Mouse (Mus musculus) MEL (cell line): ENCODE measurements around the gene Foxn3. TPM values are rescaled to one million over a fixed set of nuclear protein-coding genes. Genes with fewer than 3 reads are reported as not detected.

Source experiments
- DNase-seq: peaks from one replicate; pipeline ENCODE4 v3.0.0; 2011; ENCODE audit warnings: low read depth, low spot score
- H3K27ac ChIP-seq: 2 replicates; pipeline ENCODE4 v1.5.1; 2012; ENCODE audit warnings: low read depth, mild to moderate bottlenecking, control low read depth, low read length, moderate library complexity; ENCODE audit not compliant: control insufficient read depth
- H3K27me3 ChIP-seq, 2 experiments: fragments of 150-350 bp in 1 of 2; sonication (generic) in 1 of 2; 2 replicates each; pipeline ENCODE4 v1.6.1; 2012; ENCODE audit warnings: low read length in 2 of 2, mild to moderate bottlenecking in 2 of 2, improper control_type of control experiment in 1 of 2, moderate library complexity in 1 of 2; ENCODE audit not compliant: insufficient read depth in 2 of 2, control insufficient read depth in 1 of 2
- H3K36me3 ChIP-seq, 2 experiments: 2 replicates each; pipeline ENCODE4 v1.6.1; 2012 to 2014; ENCODE audit warnings: low read length in 2 of 2, improper control_type of control experiment in 1 of 2, inconsistent platforms in 1 of 2, mild to moderate bottlenecking in 1 of 2; ENCODE audit not compliant: insufficient read depth in 2 of 2, control insufficient read depth in 1 of 2
- H3K4me1 ChIP-seq, 2 experiments: fragments of 150-350 bp in 1 of 2; sonication (generic) in 1 of 2; 2 replicates each; pipeline ENCODE4 v1.6.1; 2012; ENCODE audit warnings: low read length in 2 of 2, improper control_type of control experiment in 1 of 2, mild to moderate bottlenecking in 1 of 2; ENCODE audit not compliant: insufficient read depth in 2 of 2, control insufficient read depth in 1 of 2
- H3K4me3 ChIP-seq, 2 experiments: fragments of 150-350 bp in 1 of 2; sonication (generic) in 1 of 2; 2 replicates each; pipeline ENCODE4 v1.5.1; 2012; ENCODE audit warnings: low read depth in 2 of 2, low read length in 2 of 2, mild to moderate bottlenecking in 2 of 2, moderate library complexity in 2 of 2, control low read depth in 1 of 2, improper control_type of control experiment in 1 of 2; ENCODE audit not compliant: control insufficient read depth in 1 of 2, insufficient read depth in 1 of 2
- H3K79me2 ChIP-seq: 2 replicates; pipeline ENCODE4 v1.6.1; 2012; ENCODE audit warnings: mild to moderate bottlenecking, low read length, moderate library complexity; ENCODE audit not compliant: control insufficient read depth, poor library complexity, insufficient read depth
- H3K9ac ChIP-seq: 2 replicates; pipeline ENCODE4 v1.6.1; 2012; ENCODE audit warnings: low read depth, mild to moderate bottlenecking, control low read depth, low read length, moderate library complexity; ENCODE audit not compliant: control insufficient read depth, poor library complexity, severe bottlenecking
- H3K9me3 ChIP-seq: fragments of 150-350 bp; sonication (generic); replicated peaks from 2 replicates; pipeline ENCODE4 v1.6.1; 2012; ENCODE audit warnings: mild to moderate bottlenecking, low read length, improper control_type of control experiment, moderate library complexity; ENCODE audit not compliant: insufficient read depth
- BHLHE40 ChIP-seq: IDR thresholded peaks from 2 replicates; pipeline ENCODE4 v1.6.1; 2012; ENCODE audit warnings: low read depth, mild to moderate bottlenecking, inconsistent platforms, low read length, improper control_type of control experiment, borderline replicate concordance
- CHD1 ChIP-seq: IDR thresholded peaks from 2 replicates; pipeline ENCODE4 v1.6.1; 2012; ENCODE audit warnings: low read depth, mild to moderate bottlenecking, inconsistent platforms, low read length, improper control_type of control experiment
- CHD2 ChIP-seq: IDR thresholded peaks from 2 replicates; pipeline ENCODE4 v1.6.1; 2011; ENCODE audit warnings: low read length, improper control_type of control experiment
- CTCF ChIP-seq, 3 experiments: IDR thresholded peaks in 2 of 3; conservative IDR thresholded peaks in 1 of 3; 2 replicates each; pipeline ENCODE4 v1.5.1; 2011 to 2012; ENCODE audit warnings: low read length in 3 of 3, low read depth in 2 of 3, mild to moderate bottlenecking in 2 of 3, improper control_type of control experiment in 1 of 3, inconsistent platforms in 1 of 3, mixed read lengths in 1 of 3, moderate library complexity in 1 of 3; ENCODE audit not compliant: control insufficient read depth in 1 of 3, insufficient read depth in 1 of 3, poor library complexity in 1 of 3, severe bottlenecking in 1 of 3
- E2F4 ChIP-seq: IDR thresholded peaks from 2 replicates; pipeline ENCODE4 v1.6.1; 2011; ENCODE audit warnings: low read depth, low read length, improper control_type of control experiment, borderline replicate concordance
- EP300 ChIP-seq, 2 experiments: IDR thresholded peaks; 2 replicates each; pipeline ENCODE4 v1.6.1; 2011; ENCODE audit warnings: improper control_type of control experiment in 2 of 2, low read length in 2 of 2, low read depth in 1 of 2, mild to moderate bottlenecking in 1 of 2
- ETS1 ChIP-seq: IDR thresholded peaks from 2 replicates; pipeline ENCODE4 v1.6.1; 2012; ENCODE audit warnings: low read depth, mild to moderate bottlenecking, inconsistent platforms, low read length, improper control_type of control experiment, moderate library complexity
- GABPA ChIP-seq: IDR thresholded peaks from 2 replicates; pipeline ENCODE4 v1.6.1; 2012; ENCODE audit warnings: low read depth, mild to moderate bottlenecking, inconsistent platforms, low read length, improper control_type of control experiment, moderate library complexity
- GATA1 ChIP-seq: IDR thresholded peaks from 2 replicates; pipeline ENCODE4 v1.6.1; 2011; ENCODE audit warnings: low read depth, low read length, improper control_type of control experiment
- HCFC1 ChIP-seq: IDR thresholded peaks from 2 replicates; pipeline ENCODE4 v1.6.1; 2012; ENCODE audit warnings: low read depth, mild to moderate bottlenecking, inconsistent platforms, low read length, improper control_type of control experiment, moderate library complexity
- JUND ChIP-seq: IDR thresholded peaks from 2 replicates; pipeline ENCODE4 v1.6.1; 2011; ENCODE audit warnings: low read depth, mild to moderate bottlenecking, improper control_type of control experiment, low read length
- KAT2A ChIP-seq: conservative IDR thresholded peaks from 2 replicates; pipeline ENCODE4 v1.6.1; 2012; ENCODE audit warnings: low read depth, low read length, improper control_type of control experiment, inconsistent platforms
- MAFK ChIP-seq: IDR thresholded peaks from 2 replicates; pipeline ENCODE4 v1.6.1; 2011; ENCODE audit warnings: low read depth, mild to moderate bottlenecking, low read length, improper control_type of control experiment, borderline replicate concordance
- MAX ChIP-seq: IDR thresholded peaks from 2 replicates; pipeline ENCODE4 v1.6.1; 2011; ENCODE audit warnings: low read length, improper control_type of control experiment
- MAZ ChIP-seq: IDR thresholded peaks from 2 replicates; pipeline ENCODE4 v1.6.1; 2012; ENCODE audit warnings: low read depth, mild to moderate bottlenecking, inconsistent platforms, low read length, improper control_type of control experiment
- MXI1 ChIP-seq: IDR thresholded peaks from 2 replicates; pipeline ENCODE4 v1.6.1; 2011; ENCODE audit warnings: mild to moderate bottlenecking, low read depth, low read length, improper control_type of control experiment
- MYB ChIP-seq: IDR thresholded peaks from 2 replicates; pipeline ENCODE4 v1.6.1; 2011; ENCODE audit warnings: mild to moderate bottlenecking, low read depth, low read length, improper control_type of control experiment
- MYC ChIP-seq: IDR thresholded peaks from 2 replicates; pipeline ENCODE4 v1.6.1; 2011; ENCODE audit warnings: low read depth, mild to moderate bottlenecking, low read length, improper control_type of control experiment, moderate library complexity
- NELFE ChIP-seq: IDR thresholded peaks from 2 replicates; pipeline ENCODE4 v1.6.1; 2011; ENCODE audit warnings: low read depth, low read length, improper control_type of control experiment
- NRF1 ChIP-seq: IDR thresholded peaks from 2 replicates; pipeline ENCODE4 v1.6.1; 2014; ENCODE audit warnings: low read depth, mild to moderate bottlenecking, inconsistent platforms, low read length, improper control_type of control experiment, moderate library complexity; ENCODE audit not compliant: poor library complexity, insufficient read depth, severe bottlenecking
- POLR2A ChIP-seq, 2 experiments: IDR thresholded peaks; 2 replicates each; pipeline ENCODE4 v1.6.1; 2011 to 2012; ENCODE audit warnings: low read length in 2 of 2, mild to moderate bottlenecking in 2 of 2, control low read depth in 1 of 2, improper control_type of control experiment in 1 of 2, low read depth in 1 of 2, moderate library complexity in 1 of 2; ENCODE audit not compliant: control insufficient read depth in 1 of 2, insufficient read depth in 1 of 2, poor library complexity in 1 of 2
- POLR2AphosphoS2 ChIP-seq: IDR thresholded peaks from 2 replicates; pipeline ENCODE4 v1.6.1; 2011; ENCODE audit warnings: low read length, improper control_type of control experiment
- POLR2AphosphoS5 ChIP-seq: IDR thresholded peaks from 2 replicates; pipeline ENCODE4 v1.6.1; 2012; ENCODE audit warnings: low read depth, borderline replicate concordance, mild to moderate bottlenecking, inconsistent platforms, low read length, moderate library complexity, mixed read lengths
- SIN3A ChIP-seq: IDR thresholded peaks from 2 replicates; pipeline ENCODE4 v1.6.1; 2012; ENCODE audit warnings: low read length, improper control_type of control experiment, inconsistent platforms
- SMC3 ChIP-seq: IDR thresholded peaks from 2 replicates; pipeline ENCODE4 v1.6.1; 2011; ENCODE audit warnings: low read depth, low read length, improper control_type of control experiment
- TBP ChIP-seq: IDR thresholded peaks from 2 replicates; pipeline ENCODE4 v1.8.0; 2011; ENCODE audit warnings: low read depth, low read length, improper control_type of control experiment
- TCF12 ChIP-seq: IDR thresholded peaks from 2 replicates; pipeline ENCODE4 v1.6.1; 2014; ENCODE audit warnings: low read depth, mild to moderate bottlenecking, inconsistent platforms, low read length, improper control_type of control experiment, moderate library complexity
- USF1 ChIP-seq: IDR thresholded peaks from 2 replicates; pipeline ENCODE4 v1.6.1; 2014; ENCODE audit warnings: low read depth, mild to moderate bottlenecking, inconsistent platforms, low read length, improper control_type of control experiment, moderate library complexity
- USF2 ChIP-seq, 2 experiments: IDR thresholded peaks; 2 replicates each; pipeline ENCODE4 v1.6.1; 2011 to 2012; ENCODE audit warnings: improper control_type of control experiment in 2 of 2, low read length in 2 of 2, borderline replicate concordance in 1 of 2, inconsistent platforms in 1 of 2, low read depth in 1 of 2, mild to moderate bottlenecking in 1 of 2; ENCODE audit not compliant: insufficient read depth in 1 of 2
- ZC3H11A ChIP-seq: IDR thresholded peaks from 2 replicates; pipeline ENCODE4 v1.6.1; 2012; ENCODE audit warnings: low read depth, mild to moderate bottlenecking, inconsistent platforms, low read length, improper control_type of control experiment
- ZKSCAN1 ChIP-seq: IDR thresholded peaks from 2 replicates; pipeline ENCODE4 v1.6.1; 2012; ENCODE audit warnings: low read depth, mild to moderate bottlenecking, inconsistent platforms, low read length, improper control_type of control experiment, moderate library complexity
- ZMIZ1 ChIP-seq: IDR thresholded peaks from 2 replicates; pipeline ENCODE4 v1.6.1; 2012; ENCODE audit warnings: low read depth, mild to moderate bottlenecking, inconsistent platforms, low read length, improper control_type of control experiment, moderate library complexity
- ZNF384 ChIP-seq: IDR thresholded peaks from 2 replicates; pipeline ENCODE4 v1.6.1; 2012; ENCODE audit warnings: low read depth, mild to moderate bottlenecking, inconsistent platforms, low read length, improper control_type of control experiment
- polyA plus RNA-seq, 2 experiments: library from polyadenylated mRNA; stranded (reverse) in 1 of 2; unstranded in 1 of 2; fragments of >175 nt in 1 of 2; fragments of >200 nt in 1 of 2; gene quantifications; 2 replicates each; pipeline versions ENCODE4 v1.2.1 to v1.2.4; 2012; ENCODE audit warnings: low replicate concordance in 2 of 2, low read depth in 1 of 2; ENCODE audit not compliant: insufficient read length in 2 of 2, insufficient read depth in 1 of 2, missing spikeins in 1 of 2
- total RNA-seq: library from RNA; depleted of rRNA; stranded (reverse); fragments of 300-350 nt; gene quantifications from 2 replicates; pipeline ENCODE4 v1.2.3, GENCODE M21; 2012

Foxn3 gene
- total and polyA plus RNA-seq, 3 experiments, result 15.5 to 22.8 TPM; not detected in 1

GRCm38 (mm10) chr12:99562867-99563189 lies 554 bp downstream of the Foxn3 start (continued):
- no peak for TF ChIP-seq MAFK
- peak; percentile 28; the same call in 1 of the 2 replicates for TF ChIP-seq NELFE

GRCm38 (mm10) chr12:99562073-99562866 lies 1.1 kb downstream of the Foxn3 start:
- Histone ChIP-seq H3K27me3 (no peaks in the 10 kb centered on the region), H3K27ac (peak overlapping the region; percentile 80), H3K4me1 (peaks cover 21 to 28% of the 10 kb centered on the region in 2 experiments), H3K79me2 (peaks cover 34% of the 10 kb centered on the region), H3K36me3 (peaks cover 0 to 35% of the 10 kb centered on the region in 2 experiments; a peak in 2 of 4 replicates), H3K9me3 (no peaks in the 10 kb centered on the region), H3K4me3 (peak overlapping the region; percentile 95 to 98), H3K9ac (peak overlapping the region; percentile 83)
- DNase-seq, result peak; percentile 81
- TF ChIP-seq GATA1 (peak; percentile 60; the same call in 1 of the 2 replicates), POLR2AphosphoS5 (no peak; the same call in 1 of the 2 replicates), ZMIZ1 (no peak; the same call in 1 of the 2 replicates), JUND (no peak), BHLHE40 (no peak), CHD2 (no peak), ETS1 (peak; percentile 54; the same call in 1 of the 2 replicates), ZKSCAN1 (no peak), GABPA (no peak), E2F4 (no peak), ZC3H11A (no peak), EP300 (IDR thresholded peaks at IDR 0.05; ENCODE audit: low read depth in 1 of 2, low read length in 2 of 2) (no peak), MAFK (no peak), USF1 (no peak), CTCF (IDR thresholded peaks at IDR 0.05 in 2 of 3, conservative IDR thresholded peaks at IDR 0.05 in 1 of 3; ENCODE audit: control insufficient read depth in 1 of 3, insufficient read depth in 1 of 3, low read depth in 2 of 3, low read length in 3 of 3, poor library complexity in 1 of 3, severe bottlenecking in 1 of 3) (0 out of 6 replicates have a peak, but pooled peaks of 1 of the 3 experiments have one; percentile 5), MXI1 (no peak; the same call in 1 of the 2 replicates), MAZ (no peak), USF2 (IDR thresholded peaks at IDR 0.05; ENCODE audit: borderline replicate concordance in 1 of 2, insufficient read depth in 1 of 2, low read depth in 1 of 2, low read length in 2 of 2) (no peak), POLR2AphosphoS2 (no peak), NRF1 (no peak), HCFC1 (no peak), SMC3 (no peak), TBP (peak; percentile 62), POLR2A (IDR thresholded peaks at IDR 0.05; ENCODE audit: control insufficient read depth in 1 of 2, insufficient read depth in 1 of 2, low read depth in 1 of 2, low read length in 2 of 2, poor library complexity in 1 of 2) (peak in 1 of 2 experiments; percentile 44; a peak in 1 of 4 replicates), SIN3A (peak; percentile 27), KAT2A (no peak), MAX (no peak), MYC (no peak; the same call in 1 of the 2 replicates), TCF12 (no peak), NELFE (peak; percentile 6; the same call in 1 of the 2 replicates), MYB (no peak), CHD1 (no peak), ZNF384 (peak; percentile 76)
